Mouse (Mus musculus) heart, adult 18-20 months (tissue): ENCODE results near the gene Orm2. TPM values are rescaled to one million over a fixed set of nuclear protein-coding genes. Genes with fewer than 3 reads are reported as not detected.

Experiments
- DNase-seq, 2 experiments: peaks; one replicate each; pipeline ENCODE4 v3.0.0; 2021 to 2022; ENCODE audit warnings: mixed read lengths in 1 of 2
- total RNA-seq, 2 experiments: library from RNA; stranded (reverse); gene quantifications; 2 replicates each; pipeline ENCODE4 v1.2.3; 2021

Orm2 gene
- total RNA-seq, 2 experiments from 2014 or later = 0.82 TPM; not detected in 1

GRCm38 (mm10) chr4:63405683-63406082 lies 43.4 kb downstream of the Orm2 start:
- peak in 1 of 2 experiments; percentile 17 for DNase-seq

DNA sequence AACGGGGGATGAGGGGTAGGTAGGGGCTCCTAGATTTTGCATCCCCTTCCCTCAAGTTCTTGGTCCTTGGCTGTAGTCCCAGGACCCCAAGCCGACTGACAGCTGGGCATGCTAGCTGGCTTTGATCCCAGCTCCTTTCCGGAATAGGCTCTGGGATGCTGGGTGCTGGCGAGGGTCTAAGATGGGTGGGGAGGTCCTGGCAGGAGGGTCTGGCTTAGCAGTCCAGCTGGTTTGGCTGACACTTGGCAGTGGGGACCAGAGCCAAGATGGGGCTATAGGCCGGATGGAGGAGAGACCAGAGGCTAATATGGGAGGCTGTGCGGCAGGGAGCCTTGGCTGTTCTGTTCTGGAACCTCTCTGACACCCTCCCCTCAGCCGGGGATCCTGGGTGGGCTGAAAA lies 46.0 kb downstream of the Orm2 start:
- peak in 1 of 2 experiments; percentile 34 for DNase-seq

GRCm38 (mm10) chr4:63408649-63409048 lies 46.4 kb downstream of the Orm2 start:
- DNase-seq = peak; percentile 70 to 80

- DNase-seq = peak; percentile 74 to 75
Measured at GRCm38 (mm10) chr4:63409317-63409907, 47.2 kb downstream of the Orm2 start.

DNA sequence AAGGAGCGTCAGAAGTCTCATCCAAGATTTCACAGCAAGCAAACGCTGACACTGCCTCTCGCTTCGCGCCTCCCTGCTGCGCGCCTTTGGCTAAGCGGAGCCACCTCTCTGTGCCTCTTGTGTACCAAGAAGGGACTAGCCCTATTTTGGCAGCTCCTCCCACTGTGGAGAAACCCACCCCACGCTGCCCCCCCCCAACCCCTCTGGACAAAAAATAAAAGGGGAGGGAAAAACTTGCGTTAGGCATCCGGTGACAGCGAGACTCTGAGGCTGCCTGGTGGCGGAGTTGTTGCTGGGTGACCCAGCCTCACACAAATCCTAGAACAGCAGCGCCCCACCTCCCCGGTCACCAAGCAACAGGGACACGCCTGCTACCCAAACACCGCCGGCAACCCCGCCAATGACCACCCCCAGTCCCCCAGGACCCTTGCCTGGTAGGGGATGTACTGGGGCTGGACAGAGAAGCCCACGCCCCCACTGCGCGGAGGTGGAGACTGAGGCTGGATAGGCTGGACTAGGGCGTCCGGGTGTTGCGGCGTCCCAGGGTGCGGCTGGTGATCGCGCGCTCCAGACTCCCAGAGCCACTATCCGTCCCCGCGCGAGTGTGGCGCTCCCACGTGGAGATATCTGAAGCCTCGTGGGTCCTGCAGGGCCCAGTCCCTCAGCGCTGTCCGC lies 47.8 kb downstream of the Orm2 start:
- DNase-seq = peak; percentile 84 to 89

GRCm38 (mm10) chr4:63410583-63410934 lies 48.3 kb downstream of the Orm2 start:
- DNase-seq = peak; percentile 95 to 97

- peak; percentile 59 to 61 for DNase-seq
Measured at GRCm38 (mm10) chr4:63411222-63411621, 49.0 kb downstream of the Orm2 start.

DNA sequence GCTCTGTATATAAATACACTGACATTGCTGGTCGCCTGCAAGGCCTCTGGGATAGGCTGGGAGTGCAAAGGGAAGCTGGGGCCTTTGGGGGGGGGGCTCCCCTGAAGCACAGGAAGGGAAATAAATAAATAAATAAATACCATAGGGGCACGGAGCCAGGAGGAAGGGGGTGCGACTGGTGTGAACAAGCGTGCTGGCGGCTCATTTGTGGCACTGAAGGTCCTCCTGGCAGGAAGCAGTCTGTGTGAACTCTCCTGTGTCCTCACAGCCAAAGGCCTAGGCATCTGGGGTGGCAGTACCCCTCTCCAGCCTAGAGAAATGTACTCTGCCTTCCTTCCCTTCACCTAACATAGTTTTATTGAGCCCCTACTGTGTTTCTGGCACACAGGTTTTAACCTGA lies 52.7 kb downstream of the Orm2 start:
- peak in 1 of 2 experiments; percentile 18 for DNase-seq

Other genes with a start within 250 kb of the Orm2 start
- gene Ambp, start 207.7 kb upstream of the Orm2 start, total RNA-seq = not detected
- not detected for gene Kif12, start 190.3 kb upstream of the Orm2 start, total RNA-seq
- 1 to 10 TPM; 1.1 to 1.6 TPM for gene Col27a1, start 148.4 kb upstream of the Orm2 start, total RNA-seq
- gene Orm1, start 17.9 kb upstream of the Orm2 start, total RNA-seq = 1 to 10 TPM in 1 of 2 experiments, under 1 TPM in 1; 0.84 to 3.7 TPM
- 1 to 10 TPM; 2.2 to 3.1 TPM for gene Orm3, start 6.3 kb upstream of the Orm2 start, total RNA-seq
- gene Akna, start 40.9 kb downstream of the Orm2 start, total RNA-seq = 1 to 10 TPM; 3.5 to 7.3 TPM
- 10 to 100 TPM; 15.2 to 23.6 TPM for gene Whrn, start 133.5 kb downstream of the Orm2 start, total RNA-seq
- 100 to 1,000 TPM; 143 to 157 TPM for gene Atp6v1g1, start 182.3 kb downstream of the Orm2 start, total RNA-seq
- 10 to 100 TPM; 13.8 to 14.5 TPM for gene Tmem268, start 196.3 kb downstream of the Orm2 start, total RNA-seq
- gene Gm11213, start 242.8 kb downstream of the Orm2 start, total RNA-seq = not detected